Mouse (Mus musculus) thymus, adult 2 months (tissue): ENCODE measurements around the gene Nepro.

Source experiments
- CTCF ChIP-seq: fragments of 200-500 bp; IDR thresholded peaks from 2 replicates; pipeline ENCODE4 v1.5.1; 2012; ENCODE audit warnings: mild to moderate bottlenecking, control low read depth, low read length, moderate library complexity, borderline replicate concordance; ENCODE audit not compliant: control insufficient read depth, poor library complexity, insufficient read depth; ENCODE audit errors: extremely low read depth
- POLR2A ChIP-seq: fragments of 200-500 bp; IDR thresholded peaks from 2 replicates; pipeline ENCODE4 v1.6.1; 2012; ENCODE audit warnings: mild to moderate bottlenecking, low read length, control low read depth, moderate library complexity; ENCODE audit not compliant: control insufficient read depth, poor library complexity, insufficient read depth; ENCODE audit errors: extremely low read depth

GRCm38 (mm10) chr16:44687719-44688420, 36.2 kb upstream of the Nepro start:
- TF ChIP-seq CTCF (no peak), POLR2A (no peak)
